Mouse (Mus musculus) stomach, postnatal 0 days (tissue): Measurements from ENCODE around the gene Ltbp1. TPM values are rescaled to one million over a fixed set of nuclear protein-coding genes. Genes with fewer than 3 reads are reported as not detected.

Source experiments
- ATAC-seq: fragments of 200-750 bp; cut with Nextera tagmentation; 2 replicates; pipeline ENCODE4 v1.8.0; 2017; ENCODE audit not compliant: low FRiP score, low TSS enrichment
- DNase-seq: peaks from one replicate; pipeline ENCODE4 v3.0.0-alpha.2; 2016; ENCODE audit warnings: low spot score
- H3K27ac ChIP-seq: fragments of 300-500 bp; sonication (generic); replicated peaks from 2 replicates; pipeline ENCODE4 v1.5.1; 2014; ENCODE audit warnings: mild to moderate bottlenecking, control low read depth
- H3K27me3 ChIP-seq: fragments of 300-500 bp; sonication (generic); 2 replicates; pipeline ENCODE4 v1.6.1; 2014; ENCODE audit warnings: low read length; ENCODE audit not compliant: control insufficient read depth, insufficient read depth
- H3K36me3 ChIP-seq: fragments of 300-500 bp; sonication (generic); 2 replicates; pipeline ENCODE4 v1.6.1; 2014; ENCODE audit warnings: low read length, mixed read lengths; ENCODE audit not compliant: control insufficient read depth, insufficient read depth
- H3K4me1 ChIP-seq: fragments of 300-500 bp; sonication (generic); replicated peaks from 2 replicates; pipeline ENCODE4 v1.6.1; 2014; ENCODE audit warnings: antibody characterized with exemption; ENCODE audit not compliant: control insufficient read depth, insufficient read depth
- H3K4me2 ChIP-seq: fragments of 300-500 bp; sonication (generic); replicated peaks from 2 replicates; pipeline ENCODE4 v1.6.1; 2014; ENCODE audit warnings: low read depth, mild to moderate bottlenecking, control low read depth, moderate library complexity
- H3K4me3 ChIP-seq: fragments of 300-500 bp; sonication (generic); 2 replicates; pipeline ENCODE4 v1.5.1; 2014; ENCODE audit warnings: low read depth, low read length, control low read depth
- H3K9ac ChIP-seq: fragments of 300-500 bp; sonication (generic); 2 replicates; pipeline ENCODE4 v1.6.1; 2014; ENCODE audit warnings: mild to moderate bottlenecking, low read length, control low read depth, mixed read lengths
- H3K9me3 ChIP-seq: fragments of 300-500 bp; sonication (generic); 2 replicates; pipeline ENCODE4 v1.6.1; 2016; ENCODE audit warnings: low read length; ENCODE audit not compliant: control insufficient read depth
- CTCF ChIP-seq: IDR thresholded peaks from 2 replicates; pipeline ENCODE4 v1.5.1; 2016; ENCODE audit warnings: antibody characterized with exemption, low read depth, mild to moderate bottlenecking, moderate library complexity
- EP300 ChIP-seq: optimal IDR thresholded peaks from 2 replicates; pipeline ENCODE3; 2016; ENCODE audit warnings: antibody characterized with exemption
- WGBS: fragments of 180-500 bp; shearing (Covaris S2); extraction: QIAGEN DNeasy Blood & Tissue Kit; methylation state at CpG from one replicate; pipeline ENCODE4 v1.1.7; 2014; 5-methylcytosine and 5-hydroxymethylcytosine counted together
- polyA plus RNA-seq: library from polyadenylated mRNA; unstranded; fragments of >200 nt; fragmentation: Nextera tagmentation; extraction: Ambion mirVana; gene quantifications from 2 replicates; pipeline ENCODE4 v1.2.1, GENCODE M21; 2015

The Ltbp1 gene
- polyA plus RNA-seq, 1 experiment from 2014 or later: 16.2 TPM

- H3K4me3 ChIP-seq: peak overlapping the region; percentile 33
- no peaks in the 10 kb centered on the region; the same call in 1 of the 2 replicates for H3K4me1 ChIP-seq
- DNase-seq (no peak), ATAC-seq (no peak)
- no peaks in the 10 kb centered on the region for H3K9me3 ChIP-seq
- no peaks in the 10 kb centered on the region for H3K36me3 ChIP-seq
- no peaks in the 10 kb centered on the region for H3K27me3 ChIP-seq
- H3K4me2 ChIP-seq: peak overlapping the region; percentile 61
- 0 out of 2 replicates have a peak overlapping the region, but pooled peaks have one; percentile 14 for H3K9ac ChIP-seq
- no peak for TF ChIP-seq EP300
- TF ChIP-seq CTCF: no peak
- 5% methylated on average over 4 of the region's 4 CpGs for WGBS
- H3K27ac ChIP-seq: no peak overlapping the region
Observed at GRCm38 (mm10) chr17:74994582-74994893, 10.8 kb upstream of the Ltbp1 start.

GRCm38 (mm10) chr17:74995266-74995665 lies 10.1 kb upstream of the Ltbp1 start:
- Histone ChIP-seq H3K27me3 (no peaks in the 10 kb centered on the region), H3K4me3 (no peak overlapping the region), H3K27ac (no peak overlapping the region), H3K9ac (no peak overlapping the region), H3K36me3 (no peaks in the 10 kb centered on the region), H3K4me2 (no peak overlapping the region), H3K9me3 (no peaks in the 10 kb centered on the region), H3K4me1 (no peaks in the 10 kb centered on the region; the same call in 1 of the 2 replicates)
- TF ChIP-seq EP300 (no peak), CTCF (no peak)
- 79% methylated on average over 3 of the region's 3 CpGs for WGBS
- DNase-seq: no peak
- ATAC-seq: no peak

DNA sequence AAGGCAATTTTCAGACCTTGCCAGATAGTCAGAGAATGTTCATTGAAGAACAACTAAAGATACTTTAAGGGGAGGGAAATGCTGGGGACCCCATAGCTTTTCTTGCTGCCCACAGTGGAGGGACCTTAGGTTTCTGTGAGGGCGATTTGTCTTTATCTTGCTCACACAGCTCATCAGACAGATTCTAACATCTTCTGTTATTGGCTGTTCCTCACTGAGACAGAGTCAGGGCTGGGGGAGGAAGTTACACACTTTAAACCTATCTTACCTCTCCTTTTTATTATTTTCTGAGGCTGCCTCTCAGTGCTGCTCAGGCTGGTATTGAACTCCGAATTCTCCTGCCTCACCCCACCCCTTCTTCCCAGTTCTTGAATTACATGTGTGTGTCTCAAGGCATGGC lies 5.3 kb upstream of the Ltbp1 start:
- Histone ChIP-seq H3K4me2 (no peak overlapping the region), H3K9ac (no peak overlapping the region), H3K27me3 (no peaks in the 10 kb centered on the region), H3K36me3 (no peaks in the 10 kb centered on the region), H3K4me1 (no peaks in the 10 kb centered on the region), H3K27ac (no peak overlapping the region), H3K9me3 (no peaks in the 10 kb centered on the region), H3K4me3 (no peak overlapping the region)
- TF ChIP-seq EP300 (no peak), CTCF (no peak)
- WGBS: 85% methylated on average over 2 of the region's 2 CpGs
- DNase-seq (no peak), ATAC-seq (no peak)

- Histone ChIP-seq H3K27ac (peak overlapping the region; percentile 88; the same call in 1 of the 2 replicates), H3K4me3 (peak overlapping the region; percentile 81), H3K4me1 (peaks cover 4% of the 10 kb centered on the region; the same call in 1 of the 2 replicates), H3K4me2 (peak overlapping the region; percentile 96), H3K9ac (peak overlapping the region; percentile 77), H3K36me3 (no peaks in the 10 kb centered on the region), H3K27me3 (no peaks in the 10 kb centered on the region), H3K9me3 (no peaks in the 10 kb centered on the region)
- ATAC-seq: peak; percentile 79
- TF ChIP-seq EP300 (no peak), CTCF (peak; percentile 87)
- peak; percentile 82 for DNase-seq
- WGBS: 0% methylated on average over 11 of the region's 11 CpGs
Observed at GRCm38 (mm10) chr17:75004820-75005219, 548 bp upstream of the Ltbp1 start.

DNA sequence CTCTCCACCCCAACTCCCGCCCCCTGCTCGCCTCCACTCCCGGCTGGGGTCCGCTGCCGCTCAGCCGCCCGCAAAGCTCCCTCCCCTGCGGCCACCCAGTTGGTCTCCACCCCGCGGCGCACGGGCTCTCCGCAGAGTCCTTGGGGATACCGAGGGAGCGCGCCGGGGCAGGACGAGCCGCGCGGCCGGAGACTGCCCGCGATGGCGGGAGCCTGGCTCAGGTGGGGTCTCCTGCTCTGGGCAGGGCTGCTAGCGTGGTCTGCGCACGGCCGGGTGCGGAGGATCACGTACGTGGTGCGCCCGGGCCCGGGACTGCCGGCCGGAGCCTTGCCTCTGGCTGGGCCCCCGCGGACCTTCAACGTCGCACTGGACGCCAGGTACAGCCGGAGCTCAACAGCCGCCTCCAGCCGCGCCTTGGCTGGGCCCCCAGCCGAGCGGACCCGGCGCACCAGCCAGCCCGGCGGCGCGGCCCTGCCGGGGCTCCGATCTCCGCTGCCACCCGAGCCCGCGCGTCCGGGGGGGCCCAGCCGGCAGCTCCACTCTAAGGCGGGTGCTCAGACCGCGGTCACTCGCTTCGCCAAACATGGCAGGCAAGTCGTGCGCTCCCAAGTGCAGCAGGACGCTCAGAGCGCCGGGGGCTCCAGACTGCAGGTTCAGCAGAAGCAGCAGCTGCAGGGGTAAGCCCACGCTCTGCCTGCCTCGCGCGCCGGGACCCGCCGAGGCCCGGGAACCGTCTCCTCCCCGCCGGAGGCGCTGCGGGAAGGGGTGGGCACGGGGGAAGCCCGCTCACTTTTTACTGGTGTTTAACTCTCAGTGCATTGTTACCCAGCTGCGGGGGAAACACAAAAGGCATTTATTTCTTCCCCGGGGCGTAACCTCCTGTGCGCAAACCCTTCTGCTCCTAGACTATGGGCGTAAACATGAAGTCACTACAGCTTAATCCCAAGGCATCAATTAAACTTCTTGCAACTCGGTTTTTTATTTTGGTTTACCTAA lies 615 bp downstream of the Ltbp1 start:
- no peaks in the 10 kb centered on the region for H3K9me3 ChIP-seq
- peak overlapping the region; percentile 81 for H3K4me3 ChIP-seq
- WGBS: 1% methylated on average over 87 of the region's 94 CpGs
- peaks cover 4% of the 10 kb centered on the region; the same call in 1 of the 2 replicates for H3K4me1 ChIP-seq
- H3K9ac ChIP-seq: peak overlapping the region; percentile 77
- no peaks in the 10 kb centered on the region for H3K27me3 ChIP-seq
- TF ChIP-seq EP300 (no peak), CTCF (no peak)
- peak; percentile 65 for ATAC-seq
- DNase-seq: peak; percentile 62
- H3K27ac ChIP-seq: peak overlapping the region; percentile 88
- H3K4me2 ChIP-seq: peak overlapping the region; percentile 96
- H3K36me3 ChIP-seq: no peaks in the 10 kb centered on the region

GRCm38 (mm10) chr17:75010955-75011354 lies 5.6 kb downstream of the Ltbp1 start:
- H3K9me3 ChIP-seq: no peaks in the 10 kb centered on the region
- no peak overlapping the region for H3K4me3 ChIP-seq
- no peaks in the 10 kb centered on the region for H3K36me3 ChIP-seq
- 73% methylated on average over 6 of the region's 6 CpGs for WGBS
- peaks cover 7% of the 10 kb centered on the region for H3K4me1 ChIP-seq
- no peaks in the 10 kb centered on the region for H3K27me3 ChIP-seq
- no peak overlapping the region for H3K4me2 ChIP-seq
- no peak overlapping the region for H3K27ac ChIP-seq
- ATAC-seq (no peak), DNase-seq (no peak)
- H3K9ac ChIP-seq: no peak overlapping the region
- no peak for TF ChIP-seq CTCF
- no peak for TF ChIP-seq EP300
